Mouse (Mus musculus) erythroblast, embryonic 14.5 days (primary cell): ENCODE results near the gene Lrrc10.

ENCODE experiments used
- GATA1 ChIP-seq: IDR thresholded peaks from 2 replicates; pipeline ENCODE4 v1.6.1; 2012; ENCODE audit warnings: low read length, inconsistent platforms, mixed read lengths
- TAL1 ChIP-seq: IDR thresholded peaks from 3 replicates; pipeline ENCODE4 v1.6.1; 2012; ENCODE audit warnings: low read length, inconsistent platforms, mixed read lengths

- TF ChIP-seq TAL1: no peak
- TF ChIP-seq GATA1: no peak
Observed at GRCm38 (mm10) chr10:117014565-117014964, 30.6 kb upstream of the Lrrc10 start.
